Mouse (Mus musculus) small intestine, adult 2 months (tissue): ENCODE results near the gene Acvr1. TPM values are rescaled to one million over a fixed set of nuclear protein-coding genes. Genes with fewer than 3 reads are reported as not detected.
A peak's percentile ranks its signal among the peaks of the same experiment; 100 is the strongest.

Experiments used
- H3K27ac ChIP-seq: fragments of 200-500 bp; 2 replicates; pipeline ENCODE4 v1.5.1; 2012; ENCODE audit warnings: low read depth, low read length, control low read depth, inconsistent platforms; ENCODE audit not compliant: insufficient read depth
- H3K27me3 ChIP-seq: fragments of 200-500 bp; 2 replicates; pipeline ENCODE4 v1.6.1; 2012; ENCODE audit warnings: mild to moderate bottlenecking, moderate library complexity, low read length, inconsistent platforms; ENCODE audit not compliant: control insufficient read depth, insufficient read depth
- H3K36me3 ChIP-seq: fragments of 200-500 bp; 2 replicates; pipeline ENCODE4 v1.6.1; 2012; ENCODE audit warnings: mild to moderate bottlenecking, low read length, control low read depth, inconsistent platforms; ENCODE audit not compliant: control insufficient read depth, insufficient read depth
- H3K4me1 ChIP-seq: fragments of 200-500 bp; 2 replicates; pipeline ENCODE4 v1.6.1; 2012; ENCODE audit warnings: low read length, inconsistent platforms, mixed read lengths; ENCODE audit not compliant: control insufficient read depth, insufficient read depth, insufficient read length
- H3K4me3 ChIP-seq: fragments of 200-500 bp; 2 replicates; pipeline ENCODE4 v1.5.1; 2012; ENCODE audit warnings: low read depth, mild to moderate bottlenecking, control low read depth, inconsistent platforms, low read length, moderate library complexity
- CTCF ChIP-seq: fragments of 200-500 bp; IDR thresholded peaks from 2 replicates; pipeline ENCODE4 v1.5.1; 2012; ENCODE audit warnings: low read depth, mild to moderate bottlenecking, control low read depth, inconsistent platforms, low read length, moderate library complexity, mixed read lengths; ENCODE audit not compliant: insufficient replicate concordance, insufficient read length; ENCODE audit errors: extremely low read depth
- POLR2A ChIP-seq: fragments of 200-500 bp; IDR thresholded peaks from 2 replicates; pipeline ENCODE4 v1.6.1; 2012; ENCODE audit warnings: low read depth, mild to moderate bottlenecking, control low read depth, inconsistent platforms, low read length, moderate library complexity
- WGBS: fragments of 180-500 bp; shearing (Covaris S2); methylation state at CpG from one replicate; pipeline ENCODE4 v1.1.7; 2018; 5-methylcytosine and 5-hydroxymethylcytosine counted together
- polyA plus RNA-seq: library from polyadenylated mRNA; depleted of rRNA; stranded (reverse); fragments of >200 nt; gene quantifications from 2 replicates; pipeline ENCODE4 v1.2.3, GENCODE M21; 2012

Acvr1 gene
- polyA plus RNA-seq, 1 experiment, result 3.1 TPM

GRCm38 (mm10) chr2:58574167-58574566 is 7.2 kb upstream of the Acvr1 start:
- Histone ChIP-seq H3K27me3 (no peaks in the 10 kb centered on the region), H3K4me1 (no peaks in the 10 kb centered on the region), H3K4me3 (no peak overlapping the region), H3K27ac (no peak overlapping the region), H3K36me3 (0 out of 2 replicates have a peak, but pooled peaks cover 1% of the 10 kb centered on the region)
- TF ChIP-seq CTCF (no peak), POLR2A (no peak)
- 72% methylated on average over 2 of the region's 2 CpGs for WGBS

- WGBS, result 74% methylated on average over 4 of the region's 4 CpGs
- Histone ChIP-seq H3K4me1 (peaks cover 12% of the 10 kb centered on the region), H3K27ac (0 out of 2 replicates have a peak overlapping the region, but pooled peaks have one; percentile 3), H3K4me3 (no peak overlapping the region), H3K36me3 (no peaks in the 10 kb centered on the region), H3K27me3 (no peaks in the 10 kb centered on the region)
- TF ChIP-seq POLR2A (no peak), CTCF (no peak)
These were observed 2.1 kb upstream of the Acvr1 start for GRCm38 (mm10) chr2:58568841-58569645.

- H3K36me3 ChIP-seq, result no peaks in the 10 kb centered on the region
- WGBS, result 10% methylated on average over 12 of the region's 12 CpGs
- peaks cover 12% of the 10 kb centered on the region for H3K4me1 ChIP-seq
- peak overlapping the region; percentile 3; the same call in 1 of the 2 replicates for H3K27ac ChIP-seq
- TF ChIP-seq POLR2A (no peak), CTCF (no peak)
- peak overlapping the region; percentile 85 for H3K4me3 ChIP-seq
- H3K27me3 ChIP-seq, result no peaks in the 10 kb centered on the region
These were observed 1.1 kb upstream of the Acvr1 start for GRCm38 (mm10) chr2:58567866-58568719.

DNA sequence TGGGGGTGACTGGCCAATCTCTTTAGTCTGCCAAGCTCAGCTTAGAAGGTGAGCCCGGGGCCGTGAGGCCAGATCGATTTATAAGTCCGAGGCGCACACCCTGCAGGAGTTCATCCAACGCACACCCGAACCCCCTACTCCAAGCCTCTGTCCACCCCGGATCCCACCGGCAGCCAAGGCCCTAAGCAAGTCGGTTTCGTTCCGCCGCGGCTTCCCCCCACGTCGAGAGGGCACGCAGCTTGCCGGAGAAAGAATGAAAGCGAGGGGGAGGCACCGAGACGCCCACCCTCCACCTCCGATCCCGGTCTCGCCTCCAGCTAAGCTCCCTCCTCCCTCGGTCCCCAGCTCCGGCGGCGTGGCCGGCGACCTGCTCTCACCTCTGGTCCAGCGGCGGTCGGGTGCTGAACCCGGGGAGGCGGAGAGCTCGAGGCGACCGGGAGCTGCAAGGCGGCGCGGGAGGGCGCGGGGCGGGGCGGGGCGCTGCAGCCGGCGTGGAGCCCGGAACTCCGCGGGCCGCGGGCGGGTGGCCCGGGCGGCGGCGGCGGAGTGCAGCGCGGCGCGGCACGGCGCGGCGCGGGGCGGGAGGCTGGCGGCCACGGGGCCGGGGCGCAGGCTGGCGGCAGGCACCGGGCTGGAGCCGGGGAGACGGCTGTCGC is 419 bp downstream of the Acvr1 start:
- 1% methylated on average over 75 of the region's 78 CpGs for WGBS
- TF ChIP-seq POLR2A (no peak), CTCF (no peak)
- no peaks in the 10 kb centered on the region for H3K36me3 ChIP-seq
- H3K27me3 ChIP-seq, result no peaks in the 10 kb centered on the region
- H3K27ac ChIP-seq, result peak overlapping the region; percentile 53
- peak overlapping the region; percentile 85 for H3K4me3 ChIP-seq
- H3K4me1 ChIP-seq, result peaks cover 12% of the 10 kb centered on the region

GRCm38 (mm10) chr2:58566049-58566409 is 928 bp downstream of the Acvr1 start:
- Histone ChIP-seq H3K27ac (peak overlapping the region; percentile 53), H3K4me1 (peaks cover 12% of the 10 kb centered on the region), H3K27me3 (no peaks in the 10 kb centered on the region), H3K36me3 (no peaks in the 10 kb centered on the region), H3K4me3 (peak overlapping the region; percentile 85)
- 13% methylated on average over 6 of the region's 6 CpGs for WGBS
- no peak for TF ChIP-seq CTCF
- no peak for TF ChIP-seq POLR2A

GRCm38 (mm10) chr2:58565267-58565666 is 1.7 kb downstream of the Acvr1 start:
- Histone ChIP-seq H3K4me1 (peaks cover 12% of the 10 kb centered on the region), H3K27ac (no peak overlapping the region), H3K4me3 (peak overlapping the region; percentile 15; the same call in 1 of the 2 replicates), H3K36me3 (no peaks in the 10 kb centered on the region), H3K27me3 (no peaks in the 10 kb centered on the region)
- WGBS, result 63% methylated on average over 6 of the region's 6 CpGs
- TF ChIP-seq POLR2A, result no peak
- TF ChIP-seq CTCF, result no peak
